Mouse (Mus musculus) stomach, embryonic 16.5 days (tissue): ENCODE measurements around the gene Gm49394. TPM values are rescaled to one million over a fixed set of nuclear protein-coding genes. Genes with fewer than 3 reads are reported as not detected.

Experiments used
- ATAC-seq: fragments of 200-750 bp; cut with Nextera tagmentation; 2 replicates; pipeline ENCODE4 v1.8.0; 2017; ENCODE audit warnings: moderate number of reproducible peaks, moderate TSS enrichment; ENCODE audit not compliant: insufficient read depth, low FRiP score
- H3K27ac ChIP-seq: fragments of 300-500 bp; sonication (generic); 2 replicates; pipeline ENCODE4 v1.5.1; 2014; ENCODE audit warnings: low read length
- H3K27me3 ChIP-seq: fragments of 300-500 bp; sonication (generic); 2 replicates; pipeline ENCODE4 v1.6.1; 2014; ENCODE audit warnings: low read length, control low read depth, mixed read lengths; ENCODE audit not compliant: control insufficient read depth, insufficient read depth
- H3K36me3 ChIP-seq: fragments of 300-500 bp; sonication (generic); 2 replicates; pipeline ENCODE4 v1.6.1; 2014; ENCODE audit warnings: low read length; ENCODE audit not compliant: control insufficient read depth, insufficient read depth
- H3K4me1 ChIP-seq: fragments of 300-500 bp; sonication (generic); 2 replicates; pipeline ENCODE4 v1.6.1; 2014; ENCODE audit warnings: low read length, control low read depth, mixed read lengths; ENCODE audit not compliant: control insufficient read depth, insufficient read depth
- H3K4me2 ChIP-seq: fragments of 300-500 bp; sonication (generic); 2 replicates; pipeline ENCODE4 v1.6.1; 2014; ENCODE audit warnings: low read depth, low read length, mixed read lengths
- H3K4me3 ChIP-seq: fragments of 300-500 bp; sonication (generic); replicated peaks from 2 replicates; pipeline ENCODE4 v1.5.1; 2014; ENCODE audit warnings: mild to moderate bottlenecking, low read length
- H3K9ac ChIP-seq: fragments of 300-500 bp; sonication (generic); 2 replicates; pipeline ENCODE4 v1.6.1; 2014; ENCODE audit warnings: low read length
- H3K9me3 ChIP-seq: fragments of 300-500 bp; sonication (generic); replicated peaks from 2 replicates; pipeline ENCODE4 v1.6.1; 2016; ENCODE audit warnings: low read length, control low read depth; ENCODE audit not compliant: control insufficient read depth
- WGBS: fragments of 180-500 bp; shearing (Covaris S2); extraction: QIAGEN DNeasy Blood & Tissue Kit; methylation state at CpG from one replicate; pipeline ENCODE4 v1.1.7; 2014; 5-methylcytosine and 5-hydroxymethylcytosine counted together
- microRNA counts: library from miRNA; unstranded; fragments of <30 nt; microRNA quantifications from one replicate; lab custom pipeline; 2016
- microRNA-seq: library from miRNA; unstranded; fragments of <30 nt; microRNA quantifications from one replicate; pipeline ENCODE4, GENCODE M21; 2016
- polyA plus RNA-seq: library from polyadenylated mRNA; unstranded; fragments of >200 nt; fragmentation: Nextera tagmentation; extraction: Ambion mirVana; gene quantifications from 2 replicates; pipeline ENCODE4 v1.2.1, GENCODE M21; 2015

The Gm49394 gene
- polyA plus RNA-seq, 1 experiment from 2014 or later = 0.09 TPM

DNA sequence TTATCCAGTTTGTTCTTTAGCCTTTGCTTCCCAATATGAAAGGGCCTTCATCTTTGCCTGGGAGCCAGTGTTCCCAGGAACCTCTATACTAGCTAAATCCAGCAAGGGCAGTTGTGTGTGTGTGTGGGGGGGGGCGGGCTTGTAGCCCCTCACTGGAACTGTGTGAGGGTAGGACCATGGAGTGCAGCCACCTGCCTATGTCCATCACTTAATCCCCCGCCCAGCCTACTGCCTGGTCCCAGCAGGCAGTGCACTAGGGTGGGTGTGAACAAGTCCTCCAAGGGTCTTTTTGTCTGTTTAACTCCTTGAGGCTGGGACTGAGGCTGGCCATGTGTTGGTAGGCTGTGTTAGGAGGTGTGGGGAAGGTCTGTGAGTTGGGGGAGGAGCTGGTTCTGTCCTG lies 56.7 kb downstream of the Gm49394 start:
- Histone ChIP-seq H3K27me3 (no peaks in the 10 kb centered on the region), H3K9ac (no peak overlapping the region), H3K9me3 (no peaks in the 10 kb centered on the region), H3K4me2 (no peak overlapping the region), H3K27ac (no peak overlapping the region), H3K4me1 (peaks cover 14% of the 10 kb centered on the region), H3K36me3 (no peaks in the 10 kb centered on the region), H3K4me3 (no peak overlapping the region)
- ATAC-seq = no peak
- 61% methylated on average over 2 of the region's 2 CpGs for WGBS

DNA sequence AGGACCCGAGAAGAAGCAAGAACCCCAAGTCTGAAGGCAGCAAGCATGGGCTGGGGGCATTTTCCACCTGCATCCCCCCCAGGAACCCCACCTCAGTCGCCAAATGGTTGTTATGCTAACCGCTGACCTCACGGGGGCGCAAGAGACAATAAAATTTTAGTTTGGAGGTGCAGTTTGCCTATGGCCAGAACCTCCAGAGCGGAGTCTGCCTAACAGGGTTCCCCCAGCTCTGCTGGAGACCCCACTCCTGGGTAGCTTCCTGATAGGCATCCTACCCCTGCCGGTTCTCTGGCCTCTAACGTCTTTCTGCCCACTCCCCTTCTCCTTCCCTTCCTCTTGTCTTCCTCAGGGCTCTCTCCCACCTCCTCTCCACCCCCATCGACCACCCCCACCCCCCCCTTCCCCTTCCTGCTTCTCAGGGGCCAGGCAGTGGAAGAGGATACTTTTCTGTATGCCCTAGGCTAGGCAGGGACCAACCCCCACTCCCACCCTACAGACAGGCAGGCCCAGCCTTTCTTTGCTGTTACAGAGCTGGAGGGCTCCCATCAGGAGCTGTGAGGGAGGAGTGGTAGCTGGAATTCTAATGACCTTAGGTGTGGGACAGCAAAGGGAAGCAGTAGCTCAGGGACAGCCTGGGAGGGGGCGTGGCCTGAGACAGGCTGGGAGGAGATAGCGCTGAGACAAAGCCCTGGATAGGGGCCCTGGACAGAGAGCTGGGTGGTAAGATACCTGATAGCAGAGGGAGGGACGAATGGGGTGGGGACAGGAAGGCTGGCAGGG lies 58.9 kb downstream of the Gm49394 start:
- H3K4me1 ChIP-seq = peaks cover 14% of the 10 kb centered on the region
- H3K36me3 ChIP-seq = no peaks in the 10 kb centered on the region
- no peaks in the 10 kb centered on the region for H3K27me3 ChIP-seq
- peak overlapping the region; percentile 78 for H3K27ac ChIP-seq
- no peaks in the 10 kb centered on the region for H3K9me3 ChIP-seq
- peak overlapping the region; percentile 48; the same call in 1 of the 2 replicates for H3K9ac ChIP-seq
- H3K4me3 ChIP-seq = 0 out of 2 replicates have a peak overlapping the region, but pooled peaks have one; percentile 10
- WGBS = 3% methylated on average over 12 of the region's 12 CpGs
- peak overlapping the region; percentile 44 for H3K4me2 ChIP-seq
- peak; percentile 97 for ATAC-seq

DNA sequence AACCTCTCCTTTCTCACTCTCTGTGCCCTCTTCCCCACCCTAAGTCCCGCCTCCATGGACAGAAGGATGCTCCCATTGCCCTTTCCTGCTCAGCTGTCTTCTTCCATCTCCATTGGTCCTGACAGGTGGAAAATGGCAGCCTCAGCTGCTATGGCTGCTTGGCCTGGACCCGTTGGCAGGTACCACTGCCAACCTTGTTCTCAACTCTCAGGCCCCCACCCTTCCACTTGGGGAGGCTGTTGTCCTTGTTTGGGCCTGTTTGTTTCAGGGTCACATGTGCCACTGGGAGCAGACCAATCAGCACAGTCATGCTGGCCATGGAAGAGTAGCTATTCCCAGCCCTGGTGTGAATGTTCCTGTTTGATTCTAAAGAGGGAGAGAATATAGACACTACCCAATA lies 68.8 kb downstream of the Gm49394 start:
- no peak for ATAC-seq
- WGBS = 82% methylated on average over 2 of the region's 2 CpGs
- Histone ChIP-seq H3K27me3 (no peaks in the 10 kb centered on the region), H3K36me3 (no peaks in the 10 kb centered on the region), H3K9me3 (no peaks in the 10 kb centered on the region), H3K4me1 (no peaks in the 10 kb centered on the region), H3K4me3 (no peak overlapping the region), H3K9ac (no peak overlapping the region), H3K27ac (no peak overlapping the region), H3K4me2 (no peak overlapping the region)

MicroRNA genes within 50 kb of the gene (microRNA counts, 519-probe panel; counts per million panel counts)
- microRNA mmu-miR-483 (lab: Ali Mortazavi, UCI) = 2,296 counts per million, percentile 49 among the panel's probes with 10 or more counts

Small RNAs within 50 kb of the gene (microRNA-seq; reads per million reads assigned to microRNA genes)
- gene Mir483 = 1,379 reads per million, percentile 79 among the genes with 10 or more reads in this experiment

Other genes starting within 250 kb of the Gm49394 start
- 31.1 and 50.1 TPM in 2 replicates for gene Syt8, start 235.1 kb downstream of the Gm49394 start, polyA plus RNA-seq
- 20.2 and 217 TPM in 2 replicates for gene Tnni2, start 228.1 kb downstream of the Gm49394 start, polyA plus RNA-seq
- 216 and 235 TPM in 2 replicates for gene Lsp1, start 209.1 kb downstream of the Gm49394 start, polyA plus RNA-seq
- gene Tnnt3, start 171.1 kb downstream of the Gm49394 start, polyA plus RNA-seq = 12.0 and 208 TPM in 2 replicates
- gene Mrpl23, start 137.3 kb downstream of the Gm49394 start, polyA plus RNA-seq = 16.2 and 30.7 TPM in 2 replicates
- 669 and 788 TPM in 2 replicates for gene Igf2, start 3.1 kb downstream of the Gm49394 start, polyA plus RNA-seq
- 350 and 420 TPM in 2 replicates for gene Ins2, start 73.4 kb upstream of the Gm49394 start, polyA plus RNA-seq